Comparison of ENCODE assay signal across 24 mouse cellular contexts in the genomic region with DNA sequence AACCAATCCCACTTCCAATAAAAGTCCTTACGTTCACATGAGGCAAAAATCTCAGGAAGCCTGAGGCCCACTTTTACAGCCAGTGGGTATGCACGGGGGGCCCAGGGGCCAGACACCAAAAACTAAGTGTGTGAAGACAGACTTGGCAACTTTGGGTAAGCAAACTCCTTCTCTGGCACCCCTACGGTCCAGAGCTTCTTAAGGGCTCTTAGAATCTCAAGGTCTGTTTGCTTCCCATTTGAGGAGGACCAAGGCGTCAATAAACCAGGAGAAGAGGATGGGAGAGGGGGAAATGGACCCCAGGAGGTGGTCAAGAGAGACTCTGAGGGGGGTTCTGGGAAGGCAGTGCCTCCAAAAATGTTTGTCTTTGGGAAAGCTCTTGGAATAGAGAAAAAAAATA. TPM values are rescaled to one million over a fixed set of nuclear protein-coding genes. Genes with fewer than 3 reads are reported as not detected.
DNase-seq lines count a peak whose midpoint lies in the region; ATAC-seq and TF ChIP-seq lines count a peak whose summit lies in the region.
"Had no signal": no experiment of that assay in that cellular context is flagged by ENCODE, and none has a peak within 500 bp of the region (broad histone marks: within the 10 kb centered on the region; RNA-seq: fewer than 3 reads in every experiment).

No protein-coding gene starts in this region.

- H3K36me3 ChIP-seq in lung, embryonic 15.5 days, result no peaks in the 10 kb centered on the region
- H3K36me3 ChIP-seq in stomach, embryonic 14.5 days (ENCODE audit: control insufficient read depth, insufficient read depth, low read length), result no peaks in the 10 kb centered on the region
- H3K36me3 ChIP-seq in stomach, postnatal 0 days (ENCODE audit: control insufficient read depth, insufficient read depth, low read length), result no peaks in the 10 kb centered on the region
- H3K36me3 ChIP-seq: embryonic facial prominence, embryonic 12.5 days; embryonic facial prominence, embryonic 15.5 days; heart, embryonic 10.5 days; heart, embryonic 13.5 days; hindbrain, embryonic 12.5 days; hindbrain, embryonic 15.5 days had no signal

- no peak for TF ChIP-seq EP300 in stomach, postnatal 0 days (optimal IDR thresholded peaks at IDR 0.05)

- peaks cover 32% of the 10 kb centered on the region for H3K4me1 ChIP-seq in lung, embryonic 15.5 days
- peaks cover 6% of the 10 kb centered on the region; the same call in 1 of the 2 replicates for H3K4me1 ChIP-seq in lung, adult 2 months (ENCODE audit: control insufficient read depth, insufficient read depth, low read length)
- peaks cover 13% of the 10 kb centered on the region; the same call in 1 of the 2 replicates for H3K4me1 ChIP-seq in stomach, embryonic 14.5 days (ENCODE audit: control insufficient read depth, insufficient read depth, low read length)
- no peaks in the 10 kb centered on the region for H3K4me1 ChIP-seq in stomach, postnatal 0 days (replicated peaks; ENCODE audit: control insufficient read depth, insufficient read depth)
- H3K4me1 ChIP-seq: hindbrain, embryonic 12.5 days; hindbrain, embryonic 15.5 days had no signal

- 37% methylated on average over 4 of the region's 4 CpGs for WGBS in lung, embryonic 15.5 days
- WGBS in lung, adult 2 months, result 60% methylated on average over 4 of the region's 4 CpGs
- WGBS in stomach, embryonic 14.5 days, result 71% methylated on average over 4 of the region's 4 CpGs
- 77% methylated on average over 4 of the region's 4 CpGs for WGBS in stomach, postnatal 0 days

- H3K27me3 ChIP-seq in lung, embryonic 15.5 days, result no peaks in the 10 kb centered on the region
- no peaks in the 10 kb centered on the region for H3K27me3 ChIP-seq in stomach, embryonic 14.5 days (ENCODE audit: control insufficient read depth, insufficient read depth, low read length)
- no peaks in the 10 kb centered on the region for H3K27me3 ChIP-seq in stomach, postnatal 0 days (ENCODE audit: control insufficient read depth, insufficient read depth, low read length)
- H3K27me3 ChIP-seq: embryonic facial prominence, embryonic 12.5 days; embryonic facial prominence, embryonic 15.5 days; heart, embryonic 13.5 days; hindbrain, embryonic 12.5 days; hindbrain, embryonic 15.5 days had no signal

- no peak overlapping the region for H3K9ac ChIP-seq in lung, embryonic 15.5 days
- H3K9ac ChIP-seq in stomach, embryonic 14.5 days (replicated peaks; ENCODE audit: low read depth, low read length), result no peak overlapping the region
- H3K9ac ChIP-seq in stomach, postnatal 0 days (ENCODE audit: low read length), result no peak overlapping the region
- H3K9ac ChIP-seq: embryonic facial prominence, embryonic 12.5 days; embryonic facial prominence, embryonic 15.5 days; forebrain, postnatal 0 days; heart, embryonic 13.5 days; hindbrain, embryonic 12.5 days; hindbrain, embryonic 15.5 days had no signal

- TF ChIP-seq POLR2A in lung, adult 2 months (IDR thresholded peaks at IDR 0.05; ENCODE audit: borderline replicate concordance, extremely low read depth, low read depth, low read length), result no peak

- peak overlapping the region; percentile 58 for H3K27ac ChIP-seq in gastrocnemius, adult 2 months
- peak overlapping the region; percentile 83 for H3K27ac ChIP-seq in lung, embryonic 15.5 days
- peak overlapping the region; percentile 15; the same call in 1 of the 2 replicates for H3K27ac ChIP-seq in stomach, embryonic 14.5 days (ENCODE audit: low read length)
- H3K27ac ChIP-seq in stomach, postnatal 0 days (replicated peaks), result no peak overlapping the region
- H3K27ac ChIP-seq: heart, adult 2 months; hindbrain, embryonic 12.5 days; hindbrain, embryonic 15.5 days had no signal

- intact Hi-C loops in gastrocnemius, adult 2 months (cut with DNase I), result no loop called here

- no peaks in the 10 kb centered on the region for H3K9me3 ChIP-seq in lung, embryonic 15.5 days
- H3K9me3 ChIP-seq in stomach, embryonic 14.5 days (ENCODE audit: control insufficient read depth, low read depth, low read length), result no peaks in the 10 kb centered on the region
- no peaks in the 10 kb centered on the region for H3K9me3 ChIP-seq in stomach, postnatal 0 days (ENCODE audit: control insufficient read depth, low read length)
- H3K9me3 ChIP-seq: embryonic facial prominence, embryonic 12.5 days; embryonic facial prominence, embryonic 15.5 days; heart, embryonic 10.5 days; heart, embryonic 13.5 days; hindbrain, embryonic 12.5 days; hindbrain, embryonic 15.5 days had no signal

- no peak for TF ChIP-seq CTCF in gastrocnemius, adult 2 months (IDR thresholded peaks at IDR 0.05)
- no peak for TF ChIP-seq CTCF in lung, adult 2 months (IDR thresholded peaks at IDR 0.05; ENCODE audit: insufficient read depth, low read length)
- no peak for TF ChIP-seq CTCF in stomach, postnatal 0 days (IDR thresholded peaks at IDR 0.05; ENCODE audit: low read depth)

- no peak for ATAC-seq in lung, embryonic 15.5 days (ENCODE audit: borderline replicate concordance, extremely low read depth, low FRiP score, low TSS enrichment)
- ATAC-seq in stomach, embryonic 14.5 days (ENCODE audit: insufficient number of reproducible peaks, insufficient read depth, low FRiP score, low read depth), result no peak
- no peak for ATAC-seq in stomach, postnatal 0 days (ENCODE audit: low FRiP score, low TSS enrichment)
- ATAC-seq: activated CD4-positive, CD25-positive, alpha-beta regulatory T cell, adult 4 months; forebrain, embryonic 14.5 days; forebrain, postnatal 0 days had no signal

- no peak for DNase-seq in gastrocnemius, adult 2 months
- no peak for DNase-seq in gastrocnemius, adult 8-10 months (ENCODE audit: low spot score in 2 of 2)
- DNase-seq in lung, adult 2 months, result no peak
- DNase-seq in stomach, postnatal 0 days (ENCODE audit: low spot score), result no peak
- DNase-seq in spleen, adult 12 weeks (ENCODE audit: low spot score), result no peak
- DNase-seq: adrenal gland, adult 8-10 months; adrenal gland, postnatal 25 days; cerebellum, adult 18-20 months; cerebellum, adult 9-10 months; cerebellum, postnatal 14 days; forebrain, postnatal 0 days; gastrocnemius, postnatal 10 days; gastrocnemius, postnatal 36 days; heart, adult 2 months had no signal

- no peak overlapping the region for H3K4me3 ChIP-seq in gastrocnemius, adult 2 months
- no peak overlapping the region for H3K4me3 ChIP-seq in lung, embryonic 15.5 days
- no peak overlapping the region for H3K4me3 ChIP-seq in lung, adult 2 months (replicated peaks; ENCODE audit: extremely low read depth, low read depth, low read length)
- no peak overlapping the region for H3K4me3 ChIP-seq in stomach, embryonic 14.5 days (ENCODE audit: low read depth, low read length)
- no peak overlapping the region for H3K4me3 ChIP-seq in stomach, postnatal 0 days (ENCODE audit: low read depth, low read length)
- H3K4me3 ChIP-seq: embryonic facial prominence, embryonic 12.5 days; embryonic facial prominence, embryonic 15.5 days; heart, adult 2 months; heart, embryonic 10.5 days; heart, embryonic 13.5 days; hindbrain, embryonic 12.5 days; hindbrain, embryonic 15.5 days had no signal

- H3K4me2 ChIP-seq in lung, embryonic 15.5 days, result no peak overlapping the region
- no peak overlapping the region for H3K4me2 ChIP-seq in stomach, embryonic 14.5 days (replicated peaks; ENCODE audit: low read depth, low read length)
- H3K4me2 ChIP-seq in stomach, postnatal 0 days (replicated peaks; ENCODE audit: low read depth), result no peak overlapping the region
- H3K4me2 ChIP-seq: embryonic facial prominence, embryonic 12.5 days; embryonic facial prominence, embryonic 15.5 days; heart, embryonic 13.5 days; hindbrain, embryonic 12.5 days; hindbrain, embryonic 15.5 days had no signal

RNA-seq across cellular contexts. Expression of a gene that starts 9.7 kb away (rescaled TPM):
- total RNA-seq in gastrocnemius, adult 2 months (2021), result 100 to 1,000 TPM; 170 to 229 TPM
- total RNA-seq in gastrocnemius, adult 8-10 months (2022), result 100 to 1,000 TPM; 159 to 203 (median 172) TPM
- 100 and 110 TPM in 2 replicates for polyA plus RNA-seq in lung, embryonic 15.5 days (2015; fragmentation: Nextera tagmentation; extraction: Ambion mirVana)
- 125 and 170 TPM in 2 replicates for polyA plus RNA-seq in lung, adult 2 months (2012; rRNA removed)
- polyA plus RNA-seq in stomach, embryonic 14.5 days (2014; fragmentation: Nextera tagmentation; extraction: Ambion mirVana), result 79.9 and 82.1 TPM in 2 replicates
- 52.7 and 59.2 TPM in 2 replicates for polyA plus RNA-seq in stomach, postnatal 0 days (2015; fragmentation: Nextera tagmentation; extraction: Ambion mirVana)

RNA-seq across cellular contexts. Expression of a gene that starts 16.7 kb away (rescaled TPM):
- total RNA-seq in gastrocnemius, adult 2 months (2021), result 10 to 100 TPM in 1 of 2 experiments, 1 to 10 TPM in 1; 9.3 to 11.9 TPM
- 10 to 100 TPM in 3 of 4 experiments, 1 to 10 TPM in 1; 8.0 to 13.5 (median 12.4) TPM for total RNA-seq in gastrocnemius, adult 8-10 months (2022)
- 32.5 and 37.2 TPM in 2 replicates for polyA plus RNA-seq in lung, embryonic 15.5 days (2015; fragmentation: Nextera tagmentation; extraction: Ambion mirVana)
- 15.1 and 21.4 TPM in 2 replicates for polyA plus RNA-seq in lung, adult 2 months (2012; rRNA removed)
- 44.2 and 46.9 TPM in 2 replicates for polyA plus RNA-seq in stomach, embryonic 14.5 days (2014; fragmentation: Nextera tagmentation; extraction: Ambion mirVana)
- 17.3 and 20.3 TPM in 2 replicates for polyA plus RNA-seq in stomach, postnatal 0 days (2015; fragmentation: Nextera tagmentation; extraction: Ambion mirVana)

RNA-seq across cellular contexts. Expression of a gene that starts 23.2 kb away (rescaled TPM):
- total RNA-seq in gastrocnemius, adult 2 months (2021), result 1 to 10 TPM; 1.0 to 1.4 TPM
- 1 to 10 TPM in 1 of 4 experiments, under 1 TPM in 3; 0.32 to 1.3 (median 0.54) TPM for total RNA-seq in gastrocnemius, adult 8-10 months (2022)
- polyA plus RNA-seq in lung, embryonic 15.5 days (2015; fragmentation: Nextera tagmentation; extraction: Ambion mirVana), result 19.7 and 20.5 TPM in 2 replicates
- 7.0 and 13.3 TPM in 2 replicates for polyA plus RNA-seq in lung, adult 2 months (2012; rRNA removed)
- 21.3 and 27.4 TPM in 2 replicates for polyA plus RNA-seq in stomach, embryonic 14.5 days (2014; fragmentation: Nextera tagmentation; extraction: Ambion mirVana)
- polyA plus RNA-seq in stomach, postnatal 0 days (2015; fragmentation: Nextera tagmentation; extraction: Ambion mirVana), result 10.5 and 11.6 TPM in 2 replicates

RNA-seq across cellular contexts. Expression of a gene that starts 32.4 kb away (rescaled TPM):
- 100 to 1,000 TPM in 1 of 2 experiments, 10 to 100 TPM in 1; 95.0 to 122 TPM for total RNA-seq in gastrocnemius, adult 2 months (2021)
- total RNA-seq in gastrocnemius, adult 8-10 months (2022), result 100 to 1,000 TPM in 2 of 4 experiments, 10 to 100 TPM in 2; 87.6 to 104 (median 99.6) TPM
- polyA plus RNA-seq in lung, embryonic 15.5 days (2015; fragmentation: Nextera tagmentation; extraction: Ambion mirVana), result 484 and 512 TPM in 2 replicates
- 167 and 313 TPM in 2 replicates for polyA plus RNA-seq in lung, adult 2 months (2012; rRNA removed)
- polyA plus RNA-seq in stomach, embryonic 14.5 days (2014; fragmentation: Nextera tagmentation; extraction: Ambion mirVana), result 308 and 334 TPM in 2 replicates
- polyA plus RNA-seq in stomach, postnatal 0 days (2015; fragmentation: Nextera tagmentation; extraction: Ambion mirVana), result 363 and 370 TPM in 2 replicates

RNA-seq across cellular contexts. Expression of a gene that starts 32.5 kb away (rescaled TPM):
- total RNA-seq in gastrocnemius, adult 2 months (2021), result 10 to 100 TPM; 27.0 to 35.1 TPM
- total RNA-seq in gastrocnemius, adult 8-10 months (2022), result 10 to 100 TPM; 30.8 to 37.3 (median 34.3) TPM
- 29.6 and 35.5 TPM in 2 replicates for polyA plus RNA-seq in lung, embryonic 15.5 days (2015; fragmentation: Nextera tagmentation; extraction: Ambion mirVana)
- 64.1 and 75.8 TPM in 2 replicates for polyA plus RNA-seq in lung, adult 2 months (2012; rRNA removed)
- 37.9 and 43.3 TPM in 2 replicates for polyA plus RNA-seq in stomach, embryonic 14.5 days (2014; fragmentation: Nextera tagmentation; extraction: Ambion mirVana)
- 58.2 and 61.4 TPM in 2 replicates for polyA plus RNA-seq in stomach, postnatal 0 days (2015; fragmentation: Nextera tagmentation; extraction: Ambion mirVana)
